Mouse (Mus musculus) cerebellum, adult 2 months (tissue): ENCODE measurements at regions not wholly inside any gene's neighbourhood (a gene's known extent, or its start where the extent isn't known, plus 50 kb on each side); places are given as distances from the start of the nearest gene placed in this dataset.

Source experiments
- DNase-seq, 2 experiments: peaks; one replicate each; pipeline ENCODE4 v3.0.0; 2021
- H3K27ac ChIP-seq: fragments of 200-500 bp; 2 replicates; pipeline ENCODE4 v1.5.1; 2012; ENCODE audit warnings: low read length, control low read depth, inconsistent platforms; ENCODE audit not compliant: insufficient read depth
- H3K27me3 ChIP-seq: fragments of 200-500 bp; 2 replicates; pipeline ENCODE4 v1.6.1; 2012; ENCODE audit warnings: inconsistent platforms, mild to moderate bottlenecking, low read length, moderate library complexity; ENCODE audit not compliant: control insufficient read depth, insufficient read depth
- H3K4me1 ChIP-seq: fragments of 200-500 bp; 2 replicates; pipeline ENCODE4 v1.6.1; 2011; ENCODE audit warnings: low read length; ENCODE audit not compliant: control insufficient read depth, insufficient read depth
- H3K4me3 ChIP-seq: fragments of 200-500 bp; replicated peaks from 2 replicates; pipeline ENCODE3; 2011; ENCODE audit warnings: mild to moderate bottlenecking, low read depth, low read length, control low read depth; ENCODE audit not compliant: insufficient read depth
- CTCF ChIP-seq: fragments of 200-500 bp; IDR thresholded peaks from 2 replicates; pipeline ENCODE4 v1.5.1; 2011; ENCODE audit warnings: low read depth, mild to moderate bottlenecking, control low read depth, low read length, moderate library complexity, borderline replicate concordance; ENCODE audit not compliant: insufficient read depth
- POLR2A ChIP-seq: fragments of 200-500 bp; IDR thresholded peaks from 2 replicates; pipeline ENCODE4 v1.6.1; 2011; ENCODE audit warnings: low read length, control low read depth, borderline replicate concordance; ENCODE audit not compliant: insufficient read depth
- WGBS: fragments of 180-500 bp; shearing (Covaris S2); methylation state at CpG from one replicate; pipeline ENCODE4 v1.1.7; 2018; 5-methylcytosine and 5-hydroxymethylcytosine counted together

GRCm38 (mm10) chr10:16052463-16052889, 1334.5 kb upstream of the Gje1 start:
- Histone ChIP-seq H3K27ac (no peak overlapping the region), H3K27me3 (no peaks in the 10 kb centered on the region), H3K4me1 (no peaks in the 10 kb centered on the region), H3K4me3 (no peak overlapping the region)
- TF ChIP-seq CTCF, result no peak
- TF ChIP-seq POLR2A, result no peak
- peak in 1 of 2 experiments; percentile 3 for DNase-seq
- WGBS, result 13% methylated on average over 2 of the region's 2 CpGs

- TF ChIP-seq CTCF (no peak), POLR2A (no peak)
- DNase-seq, result no peak
- H3K4me1 ChIP-seq, result no peaks in the 10 kb centered on the region
- no peak overlapping the region for H3K4me3 ChIP-seq
- no peak overlapping the region for H3K27ac ChIP-seq
- 98% methylated on average over 2 of the region's 2 CpGs for WGBS
- no peaks in the 10 kb centered on the region for H3K27me3 ChIP-seq
Observed at GRCm38 (mm10) chr10:16036255-16036654, 1318.2 kb upstream of the Gje1 start.

GRCm38 (mm10) chr10:16033096-16033495, 1315.1 kb upstream of the Gje1 start:
- TF ChIP-seq CTCF (no peak), POLR2A (no peak)
- no peaks in the 10 kb centered on the region for H3K27me3 ChIP-seq
- no peak for DNase-seq
- no peak overlapping the region for H3K27ac ChIP-seq
- H3K4me1 ChIP-seq, result no peaks in the 10 kb centered on the region
- no peak overlapping the region for H3K4me3 ChIP-seq

GRCm38 (mm10) chr10:16030802-16031201, 1312.8 kb upstream of the Gje1 start:
- 35% methylated on average over 2 of the region's 2 CpGs for WGBS
- TF ChIP-seq CTCF (no peak), POLR2A (no peak)

GRCm38 (mm10) chr10:16014806-16015205, 1296.8 kb upstream of the Gje1 start:
- TF ChIP-seq CTCF (no peak), POLR2A (no peak)
- DNase-seq, result no peak
- H3K27me3 ChIP-seq, result no peaks in the 10 kb centered on the region
- H3K4me3 ChIP-seq, result no peak overlapping the region
- 96% methylated on average over 1 of the region's 1 CpGs for WGBS
- H3K27ac ChIP-seq, result no peak overlapping the region
- H3K4me1 ChIP-seq, result no peaks in the 10 kb centered on the region

More at GRCm38 (mm10) chr10:16030802-16031201, 1312.8 kb upstream of the Gje1 start:
- H3K27me3 ChIP-seq, result no peaks in the 10 kb centered on the region
- no peak for DNase-seq
- no peak overlapping the region for H3K27ac ChIP-seq
- no peaks in the 10 kb centered on the region for H3K4me1 ChIP-seq
- no peak overlapping the region for H3K4me3 ChIP-seq

- DNase-seq, result peak in 1 of 2 experiments; percentile 6
- Histone ChIP-seq H3K4me1 (no peaks in the 10 kb centered on the region), H3K4me3 (no peak overlapping the region), H3K27ac (no peak overlapping the region), H3K27me3 (no peaks in the 10 kb centered on the region)
- WGBS, result 56% methylated on average over 2 of the region's 2 CpGs
- TF ChIP-seq CTCF (no peak), POLR2A (no peak)
Observed at GRCm38 (mm10) chr10:16001246-16001645, 1283.2 kb upstream of the Gje1 start.

- TF ChIP-seq POLR2A, result no peak
- TF ChIP-seq CTCF, result no peak
- no peak for DNase-seq
- Histone ChIP-seq H3K4me3 (no peak overlapping the region), H3K27ac (no peak overlapping the region), H3K27me3 (no peaks in the 10 kb centered on the region), H3K4me1 (no peaks in the 10 kb centered on the region)
- WGBS, result 96% methylated on average over 2 of the region's 2 CpGs
Observed at GRCm38 (mm10) chr10:15993275-15993674, 1275.3 kb upstream of the Gje1 start.
